Mouse (Mus musculus) lung, adult 2 months (tissue): ENCODE data around the gene H2al2a. TPM values are rescaled to one million over a fixed set of nuclear protein-coding genes. Genes with fewer than 3 reads are reported as not detected.

Experiments
- DNase-seq: peaks from one replicate; pipeline ENCODE4 v3.0.0; 2022
- H3K4me1 ChIP-seq: fragments of 200-500 bp; 2 replicates; pipeline ENCODE4 v1.6.1; 2011; ENCODE audit warnings: low read length; ENCODE audit not compliant: control insufficient read depth, insufficient read depth
- H3K4me3 ChIP-seq: fragments of 200-500 bp; replicated peaks from 2 replicates; pipeline ENCODE3; 2011; ENCODE audit warnings: low read depth, mild to moderate bottlenecking, control low read depth, low read length; ENCODE audit errors: extremely low read depth
- CTCF ChIP-seq: fragments of 200-500 bp; IDR thresholded peaks from 2 replicates; pipeline ENCODE4 v1.5.1; 2011; ENCODE audit warnings: mild to moderate bottlenecking, low read length, control low read depth; ENCODE audit not compliant: insufficient read depth
- POLR2A ChIP-seq: fragments of 200-500 bp; IDR thresholded peaks from 2 replicates; pipeline ENCODE4 v1.6.1; 2011; ENCODE audit warnings: low read depth, mild to moderate bottlenecking, control low read depth, low read length, borderline replicate concordance; ENCODE audit errors: extremely low read depth
- WGBS: fragments of 180-500 bp; shearing (Covaris S2); methylation state at CpG from one replicate; pipeline ENCODE4 v1.1.7; 2018; 5-methylcytosine and 5-hydroxymethylcytosine counted together
- polyA plus RNA-seq: library from polyadenylated mRNA; depleted of rRNA; stranded (reverse); fragments of >200 nt; gene quantifications from 2 replicates; pipeline ENCODE4 v1.2.3, GENCODE M21; 2012; rRNA removed

H2al2a gene
- not detected in 2 replicates for polyA plus RNA-seq

- no peak for TF ChIP-seq CTCF
- no peak for TF ChIP-seq POLR2A
- no peaks in the 10 kb centered on the region for H3K4me1 ChIP-seq
- H3K4me3 ChIP-seq: no peak within 1 kb of the TSS
- DNase-seq: no peak
These were observed at the start of gene H2al2a for GRCm38 (mm10) chr2:17996858-17997257. H2al2a (minus strand) TSS chr2:17996958.

DNA sequence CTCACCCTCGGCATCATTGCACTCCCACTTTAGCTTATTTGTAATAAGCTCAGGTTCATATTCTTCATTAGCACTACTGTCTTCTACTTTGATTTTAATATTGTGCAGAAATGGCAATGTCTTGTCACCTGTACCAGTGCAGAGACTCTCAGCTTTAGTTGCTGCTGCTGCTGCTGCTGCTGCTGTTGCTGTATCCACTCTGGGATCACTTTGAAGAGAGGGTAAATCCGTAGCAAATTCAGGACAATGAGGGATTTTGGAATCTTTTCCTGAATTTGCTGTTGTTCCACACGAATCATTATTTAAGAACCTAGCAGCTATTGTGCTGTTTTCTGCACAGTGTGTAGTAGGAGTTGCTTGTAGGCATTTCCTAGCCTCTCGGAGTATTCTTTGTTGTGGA lies 49.4 kb upstream of the H2al2a start:
- 20% methylated on average over 4 of the region's 4 CpGs for WGBS
- Histone ChIP-seq H3K4me1 (no peaks in the 10 kb centered on the region; the same call in 1 of the 2 replicates), H3K4me3 (no peak overlapping the region)
- no peak for DNase-seq
- TF ChIP-seq POLR2A (no peak), CTCF (no peak)

DNA sequence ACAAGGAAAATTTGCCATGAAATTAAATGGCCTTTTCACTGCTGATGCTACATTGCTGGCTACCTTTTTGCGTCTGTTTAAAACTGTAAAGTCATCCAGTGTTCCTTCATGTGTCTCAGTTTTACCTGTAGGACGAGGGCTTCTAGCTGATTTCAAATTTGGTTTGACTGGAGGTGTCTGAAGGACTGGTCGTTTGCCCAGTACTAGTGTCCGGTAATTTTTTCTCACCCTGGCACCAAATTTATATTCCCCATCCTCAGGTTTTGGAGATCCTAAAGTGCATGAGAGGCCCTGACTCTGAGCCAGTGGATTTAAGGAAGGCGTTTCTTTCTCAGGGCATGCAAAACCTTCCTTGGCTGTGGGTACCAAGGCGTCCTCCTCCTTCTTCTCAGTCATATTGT lies 49.0 kb upstream of the H2al2a start:
- 66% methylated on average over 6 of the region's 6 CpGs for WGBS
- TF ChIP-seq CTCF: no peak
- no peak for TF ChIP-seq POLR2A
- H3K4me3 ChIP-seq: no peak overlapping the region
- H3K4me1 ChIP-seq: no peaks in the 10 kb centered on the region; the same call in 1 of the 2 replicates
- no peak for DNase-seq

- no peaks in the 10 kb centered on the region; the same call in 1 of the 2 replicates for H3K4me1 ChIP-seq
These were observed 48.5 kb upstream of the H2al2a start for GRCm38 (mm10) chr2:18045143-18045780.

GRCm38 (mm10) chr2:18041199-18041885 lies 44.6 kb upstream of the H2al2a start:
- no peak for DNase-seq
- H3K4me1 ChIP-seq: no peaks in the 10 kb centered on the region; the same call in 1 of the 2 replicates
- TF ChIP-seq POLR2A: no peak
- TF ChIP-seq CTCF: no peak
- H3K4me3 ChIP-seq: no peak overlapping the region
- 86% methylated on average over 14 of the region's 14 CpGs for WGBS

More at GRCm38 (mm10) chr2:18045143-18045780, 48.5 kb upstream of the H2al2a start:
- no peak for DNase-seq
- no peak for TF ChIP-seq CTCF
- no peak for TF ChIP-seq POLR2A
- WGBS: 62% methylated on average over 7 of the region's 7 CpGs
- no peak overlapping the region for H3K4me3 ChIP-seq

DNA sequence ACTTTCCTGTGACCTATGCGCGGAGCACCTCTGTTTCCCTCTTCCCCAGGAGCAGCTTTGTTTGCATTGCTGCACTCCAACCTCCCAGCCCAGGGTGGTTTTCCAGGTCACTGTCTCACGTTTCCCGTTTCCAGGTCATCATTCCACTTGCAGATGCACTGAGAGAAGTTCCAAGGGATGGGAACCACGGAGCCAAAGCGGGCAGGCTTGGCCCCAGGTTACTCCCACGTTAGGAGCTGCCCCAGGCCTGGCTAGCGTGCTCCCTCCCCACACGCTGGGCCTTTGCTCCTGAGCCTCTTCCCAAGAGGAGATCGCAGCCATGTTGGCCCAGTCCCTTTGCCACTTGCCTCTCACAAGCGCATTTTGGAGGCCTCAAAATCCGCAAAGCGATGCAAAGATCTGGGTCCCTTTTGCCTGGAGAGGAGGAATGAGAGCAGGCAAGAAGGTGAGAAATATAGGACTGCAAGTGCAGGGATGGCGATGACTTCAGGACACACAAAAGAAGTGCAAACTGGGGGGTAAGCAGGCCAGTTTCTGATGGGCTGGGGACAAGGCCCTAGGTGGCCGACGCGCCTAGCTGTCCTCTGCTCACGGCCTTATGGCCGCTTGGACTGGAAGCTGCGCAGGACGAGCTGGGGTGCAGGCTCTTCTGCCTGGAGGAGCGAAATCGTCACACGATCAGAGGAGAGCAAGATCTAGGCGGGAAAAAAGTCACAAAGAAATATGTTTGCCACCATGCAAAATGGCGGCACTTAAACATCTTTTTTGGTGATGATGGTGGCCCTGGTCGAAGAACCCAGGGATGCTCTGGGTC lies 43.8 kb upstream of the H2al2a start:
- Histone ChIP-seq H3K4me1 (no peaks in the 10 kb centered on the region), H3K4me3 (no peak overlapping the region)
- TF ChIP-seq CTCF: no peak
- TF ChIP-seq POLR2A: no peak
- WGBS: 93% methylated on average over 27 of the region's 27 CpGs
- no peak for DNase-seq

DNA sequence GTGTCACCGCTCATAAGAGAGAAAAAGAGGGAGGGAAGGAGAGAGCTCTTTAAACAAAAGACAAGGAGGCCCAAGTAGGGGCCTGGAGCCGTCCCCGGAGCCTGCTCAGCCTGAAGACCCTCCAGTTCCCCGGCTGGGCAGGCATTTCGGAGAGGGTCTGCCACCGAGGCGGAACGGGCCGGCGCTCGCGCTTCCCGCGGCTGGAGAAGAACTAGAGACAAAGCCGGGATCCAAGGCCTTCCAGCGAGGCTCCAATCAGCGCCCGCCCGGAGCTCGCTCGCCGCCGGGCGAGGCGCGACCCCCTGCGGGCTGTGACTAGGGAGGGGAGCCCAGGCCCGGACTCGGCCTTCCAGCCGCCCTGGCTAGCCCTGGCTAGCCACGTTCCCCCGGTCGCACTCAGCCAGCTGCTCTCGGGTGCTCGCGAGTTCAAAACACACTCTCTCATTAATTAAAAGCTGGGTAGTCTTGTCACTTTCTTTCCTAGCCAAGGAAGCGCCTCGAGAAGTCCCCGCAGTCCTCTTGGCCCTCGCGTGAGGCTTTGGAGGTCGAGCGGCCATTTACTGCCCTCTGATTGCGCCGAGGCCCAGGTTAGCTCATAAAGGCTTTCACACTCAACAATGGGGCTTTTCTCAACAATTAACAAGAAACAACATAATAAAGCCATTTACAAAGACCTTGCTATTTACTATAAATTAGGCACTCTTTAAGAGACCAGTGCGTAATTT lies 43.0 kb upstream of the H2al2a start:
- H3K4me1 ChIP-seq: no peaks in the 10 kb centered on the region
- H3K4me3 ChIP-seq: no peak overlapping the region
- TF ChIP-seq CTCF: no peak
- no peak for TF ChIP-seq POLR2A
- DNase-seq: no peak
- 58% methylated on average over 46 of the region's 46 CpGs for WGBS

- no peak for TF ChIP-seq CTCF
- no peak for TF ChIP-seq POLR2A
- 92% methylated on average over 10 of the region's 10 CpGs for WGBS
- no peak for DNase-seq
- no peaks in the 10 kb centered on the region for H3K4me1 ChIP-seq
- H3K4me3 ChIP-seq: no peak overlapping the region
These were observed 42.2 kb upstream of the H2al2a start for GRCm38 (mm10) chr2:18038895-18039371.

DNA sequence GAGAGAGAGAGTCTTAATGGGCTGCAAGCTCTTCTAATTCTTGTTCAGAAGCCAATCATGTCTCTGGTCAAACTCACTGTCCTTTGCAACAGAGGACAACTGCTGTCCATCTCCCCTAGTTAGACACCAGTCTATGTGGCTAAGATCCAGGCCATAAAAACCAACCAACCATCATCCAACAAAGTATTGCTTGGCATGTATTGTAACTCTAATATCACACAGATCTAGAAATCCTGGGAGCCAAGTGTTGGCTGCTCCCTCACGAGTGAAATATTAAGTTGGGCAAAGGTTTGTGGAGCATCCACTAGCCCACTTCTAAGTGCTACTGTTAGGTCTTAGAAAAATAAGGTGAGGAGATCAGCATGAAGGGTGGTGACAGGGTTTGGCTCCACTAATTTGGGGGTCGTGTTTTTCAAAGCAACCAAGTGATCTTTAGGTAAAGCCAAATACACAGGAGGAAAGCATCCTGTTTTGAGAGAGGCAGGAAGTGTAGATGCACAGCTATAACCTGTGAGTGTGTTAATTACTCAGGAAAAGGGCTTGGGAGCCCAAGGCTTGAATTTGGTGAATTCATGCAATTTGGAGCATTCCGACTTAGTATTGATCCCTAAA lies 41.5 kb upstream of the H2al2a start:
- H3K4me1 ChIP-seq: no peaks in the 10 kb centered on the region
- H3K4me3 ChIP-seq: no peak overlapping the region
- TF ChIP-seq CTCF: no peak
- no peak for TF ChIP-seq POLR2A
- WGBS: 76% methylated on average over 3 of the region's 3 CpGs
- DNase-seq: no peak

DNA sequence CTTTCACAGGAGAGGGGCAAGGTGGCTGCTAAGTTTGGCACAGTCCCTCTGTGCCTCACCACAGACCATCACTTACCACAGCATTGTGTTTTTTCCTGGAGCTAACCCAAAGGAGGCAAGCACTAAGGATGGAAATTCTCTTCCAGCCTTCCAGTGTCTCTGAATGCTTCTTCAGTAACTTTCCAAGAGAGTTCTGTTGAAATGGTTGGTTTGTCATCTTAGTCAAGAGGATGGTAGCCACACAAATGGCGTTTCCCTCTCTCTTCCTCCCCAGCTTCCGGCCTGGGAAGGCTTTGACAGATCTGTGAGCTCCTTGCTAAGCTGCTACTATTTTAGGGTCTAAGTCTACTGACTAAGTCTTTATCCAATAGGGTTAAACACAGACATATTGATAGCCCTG lies 40.7 kb upstream of the H2al2a start, which contains the start of gene A930004D18Rik:
Gene A930004D18Rik (minus strand): TSS at position 247 of the 400 bp plus-strand sequence.
- Histone ChIP-seq H3K4me1 (no peaks in the 10 kb centered on the region), H3K4me3 (no peak within 1 kb of the TSS)
- TF ChIP-seq CTCF (no peak), POLR2A (no peak)
- 61% methylated on average over 2 of the region's 2 CpGs for WGBS
- no peak for DNase-seq
